Mouse (Mus musculus): ENCODE data around the gene Gm21704. TPM values are rescaled to one million over a fixed set of nuclear protein-coding genes. Genes with fewer than 3 reads are reported as not detected.
"Not testable (repeated sequence)": the region's sequence is repeated elsewhere in the genome, so short reads cannot be mapped to it uniquely, and the experiment has no call there.

Gm21704 gene
- not detected in 2 replicates for polyA plus RNA-seq (2015; fragmentation: Nextera tagmentation; extraction: Ambion mirVana)

- not testable (repeated sequence) for H3K27ac ChIP-seq (ENCODE audit: low read depth, low read length); H3K4me3 ChIP-seq (ENCODE audit: low read length); H3K9ac ChIP-seq (ENCODE audit: low read depth, low read length); H3K9me3 ChIP-seq (ENCODE audit: control insufficient read depth, low read length); H3K4me1 ChIP-seq (ENCODE audit: control insufficient read depth, insufficient read depth, low read depth, low read length); H3K27me3 ChIP-seq (replicated peaks; ENCODE audit: control insufficient read depth, insufficient read depth, low read length); H3K36me3 ChIP-seq (ENCODE audit: control insufficient read depth, insufficient read depth, low read length); ATAC-seq; H3K4me2 ChIP-seq (ENCODE audit: low read length)
- WGBS, result no CpG with 5 or more reads among the region's 9 CpGs
Observed at GRCm38 (mm10) chrY:3410067-3410466, at the start of gene Gm21704, which contains the start of gene Gm21708. Gene Gm21704 (minus strand): TSS chrY:3410167. Gene Gm21708 (minus strand): TSS chrY:3410167.

- not testable (repeated sequence) for H3K27me3 ChIP-seq (replicated peaks; ENCODE audit: control insufficient read depth, insufficient read depth, low read length); ATAC-seq; H3K4me3 ChIP-seq (ENCODE audit: low read length); H3K36me3 ChIP-seq (ENCODE audit: control insufficient read depth, insufficient read depth, low read length); H3K27ac ChIP-seq (ENCODE audit: low read depth, low read length); H3K4me1 ChIP-seq (ENCODE audit: control insufficient read depth, insufficient read depth, low read depth, low read length); H3K9me3 ChIP-seq (ENCODE audit: control insufficient read depth, low read length); H3K9ac ChIP-seq (ENCODE audit: low read depth, low read length); H3K4me2 ChIP-seq (ENCODE audit: low read length)
- no CpG with 5 or more reads among the region's 9 CpGs for WGBS
Observed at GRCm38 (mm10) chrY:3345229-3345628, 64.7 kb downstream of the Gm21704 start, which contains the start of gene Gm21693. Gene Gm21693 (minus strand): TSS chrY:3345329.

- H3K4me1 ChIP-seq (ENCODE audit: control insufficient read depth, insufficient read depth, low read depth, low read length); H3K9me3 ChIP-seq (ENCODE audit: control insufficient read depth, low read length); H3K27ac ChIP-seq (ENCODE audit: low read depth, low read length); H3K4me2 ChIP-seq (ENCODE audit: low read length); H3K4me3 ChIP-seq (ENCODE audit: low read length); H3K36me3 ChIP-seq (ENCODE audit: control insufficient read depth, insufficient read depth, low read length); ATAC-seq; H3K9ac ChIP-seq (ENCODE audit: low read depth, low read length); H3K27me3 ChIP-seq (replicated peaks; ENCODE audit: control insufficient read depth, insufficient read depth, low read length): not testable (repeated sequence)
- WGBS, result no CpG with 5 or more reads among the region's 11 CpGs
Observed at GRCm38 (mm10) chrY:3340661-3341060, 69.3 kb downstream of the Gm21704 start.

Other genes starting within 250 kb of the Gm21704 start
- not detected in 2 replicates for gene Gm21677, start 103.7 kb downstream of the Gm21704 start, polyA plus RNA-seq (2015; fragmentation: Nextera tagmentation; extraction: Ambion mirVana)
- not detected in 2 replicates for gene Gm21693, start 64.8 kb downstream of the Gm21704 start, polyA plus RNA-seq (2015; fragmentation: Nextera tagmentation; extraction: Ambion mirVana)
- gene Gm21708, start within 50 bp of the Gm21704 start, polyA plus RNA-seq (2015; fragmentation: Nextera tagmentation; extraction: Ambion mirVana), result not detected in 2 replicates